14 mouse cellular contexts compared by ENCODE assay signal in the genomic region with DNA sequence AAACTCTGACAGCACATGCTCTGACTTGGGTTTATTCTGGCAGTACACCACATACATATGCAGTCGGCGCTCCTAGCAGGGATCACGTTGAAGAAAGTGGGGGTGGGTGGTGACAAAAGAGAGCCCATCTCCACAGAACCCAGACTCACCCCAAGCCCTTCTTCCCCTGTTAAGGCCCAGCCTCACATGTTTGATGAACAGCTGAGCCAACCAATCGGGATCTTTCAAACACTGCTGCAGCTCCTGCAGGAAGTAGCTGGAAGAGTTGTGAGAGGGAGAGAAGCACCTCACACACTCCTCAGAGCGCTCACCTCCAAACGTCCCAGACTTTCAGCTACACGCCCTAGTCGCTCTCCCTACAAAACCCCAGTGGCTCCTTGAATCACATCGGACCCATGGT. TPM values are rescaled to one million over a fixed set of nuclear protein-coding genes. Genes with fewer than 3 reads are reported as not detected.
DNase-seq lines count a peak whose midpoint lies in the region; ATAC-seq and TF ChIP-seq lines count a peak whose summit lies in the region.
"Had no signal": no experiment of that assay in that cellular context is flagged by ENCODE, and none has a peak within 500 bp of the region (broad histone marks: within the 10 kb centered on the region; RNA-seq: fewer than 3 reads in every experiment).

No protein-coding gene starts in this region.

- H3K4me3 ChIP-seq in forebrain, embryonic 10.5 days = no peak overlapping the region; the same call in 1 of the 2 replicates
- no peak overlapping the region for H3K4me3 ChIP-seq in forebrain, embryonic 13.5 days
- no peak overlapping the region for H3K4me3 ChIP-seq in lung, embryonic 14.5 days (ENCODE audit: low read depth, low read length)
- H3K4me3 ChIP-seq in thymus, adult 2 months (ENCODE audit: control insufficient read depth, insufficient read depth, low read length) = no peak overlapping the region
- H3K4me3 ChIP-seq: erythroblast, embryonic 14.5 days; liver, embryonic 15.5 days had no signal

- no peak for DNase-seq in forebrain, embryonic 10.5 days (ENCODE audit: extremely low spot score, low spot score)
- DNase-seq in lung, embryonic 14.5 days = peak; percentile 39
- DNase-seq in lung, postnatal 36 days = no peak
- peak; percentile 58 for DNase-seq in thymus, postnatal 4 days
- DNase-seq in thymus, adult 2 months = no peak
- no peak for DNase-seq in frontal cortex, postnatal 14 days (ENCODE audit: low spot score in 2 of 2)
- DNase-seq in yolk sac, embryonic 10.5 days (ENCODE audit: low spot score) = no peak
- DNase-seq: cerebellum, adult 2 months; kidney, postnatal 14 days; lung, postnatal 4 days had no signal

- 75% methylated on average over 9 of the region's 9 CpGs for WGBS in forebrain, embryonic 10.5 days
- WGBS in forebrain, embryonic 13.5 days = 71% methylated on average over 9 of the region's 9 CpGs
- WGBS in lung, embryonic 14.5 days = 70% methylated on average over 9 of the region's 9 CpGs
- 81% methylated on average over 9 of the region's 9 CpGs for WGBS in thymus, adult 2 months

- peaks cover 60% of the 10 kb centered on the region for H3K27me3 ChIP-seq in forebrain, embryonic 10.5 days (ENCODE audit: poor library complexity, severe bottlenecking)
- H3K27me3 ChIP-seq in forebrain, embryonic 13.5 days = peaks cover 23% of the 10 kb centered on the region
- peaks cover 11% of the 10 kb centered on the region for H3K27me3 ChIP-seq in lung, embryonic 14.5 days (ENCODE audit: insufficient read depth, low read length)
- peaks cover 20% of the 10 kb centered on the region for H3K27me3 ChIP-seq in thymus, adult 2 months (ENCODE audit: control insufficient read depth, insufficient read depth, low read length)

- no peak for ATAC-seq in forebrain, embryonic 13.5 days
- ATAC-seq in lung, embryonic 14.5 days (ENCODE audit: insufficient read depth) = no peak
- ATAC-seq: midbrain, embryonic 16.5 days had no signal

- peaks cover 39% of the 10 kb centered on the region for H3K36me3 ChIP-seq in forebrain, embryonic 10.5 days (replicated peaks)
- H3K36me3 ChIP-seq in forebrain, embryonic 13.5 days (ENCODE audit: poor library complexity, severe bottlenecking) = peaks cover 8% of the 10 kb centered on the region; the same call in 1 of the 2 replicates
- H3K36me3 ChIP-seq in lung, embryonic 14.5 days (ENCODE audit: insufficient read depth) = peaks cover 36% of the 10 kb centered on the region
- no peaks in the 10 kb centered on the region for H3K36me3 ChIP-seq in thymus, adult 2 months (ENCODE audit: control insufficient read depth, insufficient read depth, low read length)
- H3K36me3 ChIP-seq: liver, embryonic 15.5 days had no signal

- H3K4me2 ChIP-seq in forebrain, embryonic 13.5 days = no peak overlapping the region
- H3K4me2 ChIP-seq in lung, embryonic 14.5 days = no peak overlapping the region
- H3K4me2 ChIP-seq: liver, embryonic 15.5 days had no signal

- no peak for TF ChIP-seq POLR2A in thymus, adult 2 months (IDR thresholded peaks at IDR 0.05; ENCODE audit: control insufficient read depth, extremely low read depth, insufficient read depth, low read length, poor library complexity)

- no peak for TF ChIP-seq CTCF in lung, embryonic 14.5 days (IDR thresholded peaks at IDR 0.05; ENCODE audit: low read depth)
- no peak for TF ChIP-seq CTCF in thymus, adult 2 months (IDR thresholded peaks at IDR 0.05; ENCODE audit: borderline replicate concordance, control insufficient read depth, extremely low read depth, insufficient read depth, low read length, poor library complexity)

- no peak overlapping the region for H3K9ac ChIP-seq in forebrain, embryonic 13.5 days
- no peak overlapping the region for H3K9ac ChIP-seq in lung, embryonic 14.5 days
- H3K9ac ChIP-seq: liver, embryonic 15.5 days had no signal

- peaks cover 5% of the 10 kb centered on the region; the same call in 1 of the 2 replicates for H3K9me3 ChIP-seq in forebrain, embryonic 10.5 days
- no peaks in the 10 kb centered on the region for H3K9me3 ChIP-seq in forebrain, embryonic 13.5 days (replicated peaks)
- H3K9me3 ChIP-seq in lung, embryonic 14.5 days (ENCODE audit: low read depth, low read length) = no peaks in the 10 kb centered on the region
- H3K9me3 ChIP-seq: liver, embryonic 15.5 days had no signal

- H3K27ac ChIP-seq in forebrain, embryonic 10.5 days = 0 out of 2 replicates have a peak overlapping the region, but pooled peaks have one; percentile 27
- no peak overlapping the region for H3K27ac ChIP-seq in forebrain, embryonic 13.5 days
- no peak overlapping the region for H3K27ac ChIP-seq in lung, embryonic 14.5 days (ENCODE audit: low read depth)
- H3K27ac ChIP-seq in thymus, adult 2 months (ENCODE audit: control insufficient read depth, insufficient read depth, low read length) = no peak overlapping the region
- H3K27ac ChIP-seq: liver, embryonic 15.5 days had no signal

- H3K4me1 ChIP-seq in forebrain, embryonic 10.5 days = peaks cover 67% of the 10 kb centered on the region
- H3K4me1 ChIP-seq in forebrain, embryonic 13.5 days = peaks cover 48% of the 10 kb centered on the region
- peaks cover 8% of the 10 kb centered on the region for H3K4me1 ChIP-seq in lung, embryonic 14.5 days (ENCODE audit: insufficient read depth)
- peaks cover 16% of the 10 kb centered on the region; the same call in 1 of the 2 replicates for H3K4me1 ChIP-seq in thymus, adult 2 months (replicated peaks; ENCODE audit: control insufficient read depth, insufficient read depth, low read length)

RNA-seq across cellular contexts. Expression of a gene that starts 4.7 kb away (rescaled TPM):
- polyA plus RNA-seq in forebrain, embryonic 10.5 days (2016; fragmentation: Nextera tagmentation; extraction: Ambion mirVana) = 1.9 and 2.0 TPM in 2 replicates
- 0.93 and 1.1 TPM in 2 replicates for polyA plus RNA-seq in forebrain, embryonic 13.5 days (2015; fragmentation: Nextera tagmentation; extraction: Ambion mirVana)
- polyA plus RNA-seq in lung, embryonic 14.5 days (2014; fragmentation: Nextera tagmentation; extraction: Ambion mirVana) = 0.09 and 0.27 TPM in 2 replicates
- 3.6 and 6.4 TPM in 2 replicates for polyA plus RNA-seq in thymus, adult 2 months (2012; rRNA removed)
- polyA plus RNA-seq: erythroblast, embryonic 14.5 days had no signal

RNA-seq across cellular contexts. Expression of a gene that starts 4.8 kb away (rescaled TPM):
- 23.7 and 25.7 TPM in 2 replicates for polyA plus RNA-seq in forebrain, embryonic 10.5 days (2016; fragmentation: Nextera tagmentation; extraction: Ambion mirVana)
- polyA plus RNA-seq in forebrain, embryonic 13.5 days (2015; fragmentation: Nextera tagmentation; extraction: Ambion mirVana) = 24.3 and 25.8 TPM in 2 replicates
- 45.8 and 48.7 TPM in 2 replicates for polyA plus RNA-seq in lung, embryonic 14.5 days (2014; fragmentation: Nextera tagmentation; extraction: Ambion mirVana)
- 4.2 and 5.6 TPM in 2 replicates for polyA plus RNA-seq in thymus, adult 2 months (2012; rRNA removed)

RNA-seq across cellular contexts. Expression of a gene that starts 10.4 kb away (rescaled TPM):
- polyA plus RNA-seq in forebrain, embryonic 10.5 days (2016; fragmentation: Nextera tagmentation; extraction: Ambion mirVana) = 106 and 108 TPM in 2 replicates
- 150 and 155 TPM in 2 replicates for polyA plus RNA-seq in forebrain, embryonic 13.5 days (2015; fragmentation: Nextera tagmentation; extraction: Ambion mirVana)
- polyA plus RNA-seq in lung, embryonic 14.5 days (2014; fragmentation: Nextera tagmentation; extraction: Ambion mirVana) = 81.4 and 92.4 TPM in 2 replicates
- polyA plus RNA-seq in thymus, adult 2 months (2012; rRNA removed) = 222 and 263 TPM in 2 replicates

RNA-seq across cellular contexts. Expression of a gene that starts 20.1 kb away (rescaled TPM):
- polyA plus RNA-seq in forebrain, embryonic 10.5 days (2016; fragmentation: Nextera tagmentation; extraction: Ambion mirVana) = 4.0 and 5.0 TPM in 2 replicates
- 15.7 and 16.7 TPM in 2 replicates for polyA plus RNA-seq in forebrain, embryonic 13.5 days (2015; fragmentation: Nextera tagmentation; extraction: Ambion mirVana)
- polyA plus RNA-seq in lung, embryonic 14.5 days (2014; fragmentation: Nextera tagmentation; extraction: Ambion mirVana) = 2.9 and 4.4 TPM in 2 replicates
- 196 and 239 TPM in 2 replicates for polyA plus RNA-seq in thymus, adult 2 months (2012; rRNA removed)

RNA-seq across cellular contexts. Expression of a gene that starts 26.3 kb away (rescaled TPM):
- polyA plus RNA-seq in forebrain, embryonic 10.5 days (2016; fragmentation: Nextera tagmentation; extraction: Ambion mirVana) = 21.3 and 21.4 TPM in 2 replicates
- polyA plus RNA-seq in forebrain, embryonic 13.5 days (2015; fragmentation: Nextera tagmentation; extraction: Ambion mirVana) = 18.8 and 19.5 TPM in 2 replicates
- 17.8 and 21.0 TPM in 2 replicates for polyA plus RNA-seq in lung, embryonic 14.5 days (2014; fragmentation: Nextera tagmentation; extraction: Ambion mirVana)
- polyA plus RNA-seq in thymus, adult 2 months (2012; rRNA removed) = 34.4 and 36.1 TPM in 2 replicates

Comparison
In these comparisons a context has a peak if more than half of its experiments do, and no peak if none do; other contexts are left out.
1. DNase-seq: peak in lung, embryonic 14.5 days (single experiment) and thymus, postnatal 4 days (single experiment); none in forebrain, embryonic 10.5 days (single experiment), lung, postnatal 36 days (single experiment), thymus, adult 2 months (single experiment), frontal cortex, postnatal 14 days (0 of 2) and yolk sac, embryonic 10.5 days (single experiment).